Mouse (Mus musculus): ENCODE data around the gene Mosmo. TPM values are rescaled to one million over a fixed set of nuclear protein-coding genes. Genes with fewer than 3 reads are reported as not detected.

Gene Mosmo
- polyA plus RNA-seq (2015; fragmentation: Nextera tagmentation; extraction: Ambion mirVana), result 8.5 and 10.4 TPM in 2 replicates

GRCm38 (mm10) chr7:120677001-120677643 lies at the start of gene Mosmo:
TSS of gene Mosmo (plus strand) at chr7:120677618.

GRCm38 (mm10) chr7:120634711-120635361 lies 42.6 kb upstream of the Mosmo start, which contains the start of gene Uqcrc2:
TSS of gene Uqcrc2 (plus strand) at chr7:120635176.

GRCm38 (mm10) chr7:120670153-120670875 lies 7.1 kb upstream of the Mosmo start, which contains the start of gene Pdzd9:
TSS of gene Pdzd9 (minus strand) at chr7:120670343.

GRCm38 (mm10) chr7:120739018-120739417 lies 61.6 kb downstream of the Mosmo start, which contains the start of gene Vwa3a:
TSS of gene Vwa3a (plus strand) at chr7:120739318.

Other genes with a start within 250 kb of the Mosmo start
- gene Uqcrc2, start 42.4 kb upstream of the Mosmo start, polyA plus RNA-seq (2015; fragmentation: Nextera tagmentation; extraction: Ambion mirVana), result 464 and 493 TPM in 2 replicates
- 0.21 and 0.52 TPM in 2 replicates for gene Pdzd9, start 7.3 kb upstream of the Mosmo start, polyA plus RNA-seq (2015; fragmentation: Nextera tagmentation; extraction: Ambion mirVana)
- gene Vwa3a, start 61.7 kb downstream of the Mosmo start, polyA plus RNA-seq (2015; fragmentation: Nextera tagmentation; extraction: Ambion mirVana), result 0.13 and 0.24 TPM in 2 replicates
- 0.30 and 0.56 TPM in 2 replicates for gene Gm5737, start 134.7 kb downstream of the Mosmo start, polyA plus RNA-seq (2015; fragmentation: Nextera tagmentation; extraction: Ambion mirVana)
- 48.3 and 52.4 TPM in 2 replicates for gene Eef2k, start 165.2 kb downstream of the Mosmo start, polyA plus RNA-seq (2015; fragmentation: Nextera tagmentation; extraction: Ambion mirVana)
- 14.5 TPM in 2 replicates for gene Polr3e, start 240.1 kb downstream of the Mosmo start, polyA plus RNA-seq (2015; fragmentation: Nextera tagmentation; extraction: Ambion mirVana)

Measured in skeletal muscle tissue, postnatal 0 days (tissue).